Mouse (Mus musculus): Measurements from ENCODE around the gene Hist1h3e. TPM values are rescaled to one million over a fixed set of nuclear protein-coding genes. Genes with fewer than 3 reads are reported as not detected.
"Not testable (repeated sequence)": the region's sequence is repeated elsewhere in the genome, so short reads cannot be mapped to it uniquely, and the experiment has no call there.

The Hist1h3e gene
- polyA plus RNA-seq, 1 experiment from 2014 or later: 5.0 TPM

DNA sequence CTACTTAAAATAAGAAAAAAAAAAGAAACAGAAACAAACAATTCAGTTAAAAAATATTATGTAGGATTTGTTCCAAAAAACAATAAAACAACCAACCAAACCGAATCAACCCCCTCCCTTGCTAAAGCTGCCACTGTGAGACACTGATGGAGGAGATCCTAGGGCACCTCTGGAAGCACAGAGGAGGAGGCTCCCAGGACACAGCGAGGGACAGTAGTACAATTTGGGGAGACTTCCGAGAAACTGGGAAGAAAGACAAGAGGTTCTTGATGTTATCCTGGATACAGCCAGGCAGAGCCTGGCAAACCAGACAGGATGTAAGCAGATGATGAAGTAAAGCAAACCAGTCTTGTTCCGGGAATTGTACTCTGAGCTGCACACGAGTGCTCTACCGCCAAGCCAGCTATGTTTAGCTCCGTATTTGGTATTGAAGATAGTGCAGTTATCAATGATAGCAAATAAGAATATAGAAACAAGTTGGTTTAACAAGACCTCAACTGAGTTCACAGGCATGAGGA is 41.1 kb upstream of the Hist1h3e start:
- Histone ChIP-seq H3K27me3 (ENCODE audit: insufficient read depth, low read length) (no peaks in the 10 kb centered on the region), H3K27ac (no peak overlapping the region), H3K9me3 (replicated peaks; ENCODE audit: low read length) (no peaks in the 10 kb centered on the region), H3K4me2 (ENCODE audit: low read length) (no peak overlapping the region), H3K4me3 (replicated peaks; ENCODE audit: low read depth, low read length) (no peak overlapping the region), H3K4me1 (replicated peaks; ENCODE audit: insufficient read depth, low read length) (no peaks in the 10 kb centered on the region), H3K9ac (ENCODE audit: low read depth, low read length) (no peak overlapping the region), H3K36me3 (ENCODE audit: insufficient read depth, low read length) (no peaks in the 10 kb centered on the region)
- DNase-seq (ENCODE audit: low spot score) (peak; percentile 26), ATAC-seq (replicated peaks; ENCODE audit: low FRiP score, low read depth) (no peak)
- TF ChIP-seq CTCF (IDR thresholded peaks at IDR 0.05; ENCODE audit: low read depth): no peak
- WGBS: 71% methylated on average over 7 of the region's 7 CpGs

DNA sequence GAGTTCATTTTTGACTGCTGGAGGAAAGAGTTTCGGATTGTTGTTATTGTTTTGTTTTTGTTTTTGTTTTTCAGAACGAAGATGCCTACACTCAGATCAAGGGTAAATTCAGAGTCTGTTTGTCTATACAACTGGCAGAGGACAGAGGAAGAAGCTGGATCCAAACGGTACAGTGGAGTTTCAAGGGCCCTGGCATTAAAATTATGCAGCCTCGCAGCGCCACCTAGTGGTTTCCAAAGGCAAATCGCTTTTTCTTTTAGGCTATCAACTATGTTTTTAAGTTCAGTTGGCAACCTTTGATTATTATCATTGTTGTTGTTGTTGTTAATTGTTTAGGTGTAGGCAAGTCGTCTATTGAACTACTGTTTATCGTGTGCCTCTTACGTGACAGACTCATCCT is 35.8 kb upstream of the Hist1h3e start:
- Histone ChIP-seq H3K27me3 (ENCODE audit: insufficient read depth, low read length) (no peaks in the 10 kb centered on the region), H3K4me1 (replicated peaks; ENCODE audit: insufficient read depth, low read length) (no peaks in the 10 kb centered on the region), H3K27ac (no peak overlapping the region), H3K9ac (ENCODE audit: low read depth, low read length) (no peak overlapping the region), H3K36me3 (ENCODE audit: insufficient read depth, low read length) (no peaks in the 10 kb centered on the region), H3K4me2 (ENCODE audit: low read length) (no peak overlapping the region), H3K4me3 (replicated peaks; ENCODE audit: low read depth, low read length) (no peak overlapping the region), H3K9me3 (replicated peaks; ENCODE audit: low read length) (no peaks in the 10 kb centered on the region)
- DNase-seq (ENCODE audit: low spot score) (peak; percentile 94), ATAC-seq (replicated peaks; ENCODE audit: low FRiP score, low read depth) (0 out of 2 replicates have a peak, but pooled peaks have one; percentile 40)
- peak; percentile 94 for TF ChIP-seq CTCF (IDR thresholded peaks at IDR 0.05; ENCODE audit: low read depth)
- WGBS: 7% methylated on average over 9 of the region's 9 CpGs

DNA sequence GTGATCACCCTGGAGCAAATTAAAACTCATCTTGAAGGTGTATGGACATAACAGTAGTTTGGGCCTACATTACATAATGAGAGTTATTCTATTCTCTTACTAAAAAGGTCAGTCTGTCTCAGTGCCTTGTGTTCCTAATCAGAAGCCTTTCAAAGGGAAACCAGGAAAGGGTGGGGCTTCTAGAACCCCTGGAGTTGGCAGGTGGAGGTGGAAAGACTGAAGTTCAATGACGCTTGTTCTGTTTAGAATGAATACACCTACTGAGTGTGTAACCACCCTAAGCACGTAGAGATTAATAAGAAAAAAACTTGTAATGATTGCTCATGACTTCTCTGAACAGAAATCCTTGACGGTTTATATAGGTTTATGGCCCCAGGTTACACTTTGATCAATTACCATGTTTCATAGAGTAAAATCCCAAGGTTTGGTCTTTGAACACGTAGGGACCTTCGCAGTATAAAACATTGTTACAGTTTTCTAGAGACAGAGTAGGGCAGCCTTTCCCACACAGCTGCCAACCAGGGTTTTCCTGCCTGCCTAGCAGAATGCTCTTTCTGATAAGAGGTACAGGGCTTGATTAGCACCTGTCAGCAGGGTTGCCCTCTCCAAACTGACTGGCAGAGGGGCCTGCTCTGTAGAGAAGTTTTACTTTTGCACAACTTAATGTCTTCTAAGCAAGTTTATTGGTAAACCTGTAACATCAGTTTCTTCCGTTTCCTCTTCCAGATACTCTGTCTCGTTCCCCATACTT is 33.6 kb upstream of the Hist1h3e start:
- WGBS: 81% methylated on average over 7 of the region's 7 CpGs
- peaks cover 4% of the 10 kb centered on the region; the same call in 1 of the 2 replicates for H3K4me1 ChIP-seq (replicated peaks; ENCODE audit: insufficient read depth, low read length)

GRCm38 (mm10) chr13:23595185-23595584 is 33.0 kb upstream of the Hist1h3e start:
- H3K4me1 ChIP-seq (replicated peaks; ENCODE audit: insufficient read depth, low read length): peaks cover 4% of the 10 kb centered on the region; the same call in 1 of the 2 replicates
- no peak for TF ChIP-seq CTCF (IDR thresholded peaks at IDR 0.05; ENCODE audit: low read depth)
- H3K9ac ChIP-seq (ENCODE audit: low read depth, low read length): no peak overlapping the region
- H3K9me3 ChIP-seq (replicated peaks; ENCODE audit: low read length): no peaks in the 10 kb centered on the region
- ATAC-seq (replicated peaks; ENCODE audit: low FRiP score, low read depth) (no peak), DNase-seq (ENCODE audit: low spot score) (no peak)
- 91% methylated on average over 2 of the region's 2 CpGs for WGBS
- H3K27me3 ChIP-seq (ENCODE audit: insufficient read depth, low read length): no peaks in the 10 kb centered on the region
- no peak overlapping the region for H3K27ac ChIP-seq
- no peak overlapping the region for H3K4me2 ChIP-seq (ENCODE audit: low read length)
- H3K4me3 ChIP-seq (replicated peaks; ENCODE audit: low read depth, low read length): no peak overlapping the region
- H3K36me3 ChIP-seq (ENCODE audit: insufficient read depth, low read length): no peaks in the 10 kb centered on the region

More for the DNA sequence above, 33.6 kb upstream of the Hist1h3e start:
- Histone ChIP-seq H3K4me3 (replicated peaks; ENCODE audit: low read depth, low read length) (no peak overlapping the region), H3K9me3 (replicated peaks; ENCODE audit: low read length) (no peaks in the 10 kb centered on the region), H3K36me3 (ENCODE audit: insufficient read depth, low read length) (no peaks in the 10 kb centered on the region), H3K9ac (ENCODE audit: low read depth, low read length) (no peak overlapping the region), H3K4me2 (ENCODE audit: low read length) (no peak overlapping the region), H3K27ac (no peak overlapping the region), H3K27me3 (ENCODE audit: insufficient read depth, low read length) (no peaks in the 10 kb centered on the region)
- TF ChIP-seq CTCF (IDR thresholded peaks at IDR 0.05; ENCODE audit: low read depth): no peak
- DNase-seq (ENCODE audit: low spot score) (no peak), ATAC-seq (replicated peaks; ENCODE audit: low FRiP score, low read depth) (no peak)

- H3K36me3 ChIP-seq (ENCODE audit: insufficient read depth, low read length): no peaks in the 10 kb centered on the region
- peak; percentile 72 for DNase-seq (ENCODE audit: low spot score)
- peak; percentile 43; the same call in 1 of the 2 replicates for ATAC-seq (replicated peaks; ENCODE audit: low FRiP score, low read depth)
- H3K4me2 ChIP-seq (ENCODE audit: low read length): no peak overlapping the region
- peak overlapping the region; percentile 78 for H3K27ac ChIP-seq
- TF ChIP-seq CTCF (IDR thresholded peaks at IDR 0.05; ENCODE audit: low read depth): no peak
- H3K9ac ChIP-seq (ENCODE audit: low read depth, low read length): no peak overlapping the region; the same call in 1 of the 2 replicates
- H3K9me3 ChIP-seq (replicated peaks; ENCODE audit: low read length): no peaks in the 10 kb centered on the region
- no peak overlapping the region for H3K4me3 ChIP-seq (replicated peaks; ENCODE audit: low read depth, low read length)
- 49% methylated on average over 5 of the region's 5 CpGs for WGBS
- no peaks in the 10 kb centered on the region for H3K27me3 ChIP-seq (ENCODE audit: insufficient read depth, low read length)
- peaks cover 4% of the 10 kb centered on the region; the same call in 1 of the 2 replicates for H3K4me1 ChIP-seq (replicated peaks; ENCODE audit: insufficient read depth, low read length)
These were observed 31.0 kb upstream of the Hist1h3e start for GRCm38 (mm10) chr13:23593051-23593770.

GRCm38 (mm10) chr13:23592614-23593013 is 30.4 kb upstream of the Hist1h3e start:
- H3K9ac ChIP-seq (ENCODE audit: low read depth, low read length): no peak overlapping the region; the same call in 1 of the 2 replicates
- no peak overlapping the region for H3K4me3 ChIP-seq (replicated peaks; ENCODE audit: low read depth, low read length)
- no peaks in the 10 kb centered on the region for H3K27me3 ChIP-seq (ENCODE audit: insufficient read depth, low read length)
- no peaks in the 10 kb centered on the region for H3K9me3 ChIP-seq (replicated peaks; ENCODE audit: low read length)
- H3K27ac ChIP-seq: peak overlapping the region; percentile 78
- TF ChIP-seq CTCF (IDR thresholded peaks at IDR 0.05; ENCODE audit: low read depth): no peak
- H3K36me3 ChIP-seq (ENCODE audit: insufficient read depth, low read length): no peaks in the 10 kb centered on the region
- no peak overlapping the region for H3K4me2 ChIP-seq (ENCODE audit: low read length)
- DNase-seq (ENCODE audit: low spot score) (no peak), ATAC-seq (replicated peaks; ENCODE audit: low FRiP score, low read depth) (no peak)
- WGBS: 49% methylated on average over 7 of the region's 7 CpGs
- peaks cover 4% of the 10 kb centered on the region; the same call in 1 of the 2 replicates for H3K4me1 ChIP-seq (replicated peaks; ENCODE audit: insufficient read depth, low read length)

DNA sequence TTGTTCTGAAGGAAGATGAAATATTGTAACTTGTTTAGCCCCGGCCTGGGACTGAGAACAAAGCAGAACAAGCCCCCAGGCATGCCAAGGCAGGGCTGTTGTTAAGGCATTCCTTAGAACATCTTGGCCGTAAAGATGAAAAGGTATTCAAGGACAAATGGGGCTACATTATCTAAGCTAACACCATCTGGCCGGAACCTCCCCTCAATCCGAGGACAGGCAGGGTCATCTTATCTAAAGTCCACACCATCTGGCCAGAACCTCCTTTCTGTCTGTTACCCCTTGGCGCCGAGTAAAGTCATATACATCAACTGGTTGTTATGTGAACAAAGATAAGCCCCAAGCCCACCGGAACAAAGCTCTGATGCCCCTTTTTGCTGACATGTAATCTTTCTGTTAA is 29.7 kb upstream of the Hist1h3e start:
- WGBS: 85% methylated on average over 7 of the region's 7 CpGs
- H3K4me1 ChIP-seq (replicated peaks; ENCODE audit: insufficient read depth, low read length); ATAC-seq (replicated peaks; ENCODE audit: low FRiP score, low read depth); H3K27me3 ChIP-seq (ENCODE audit: insufficient read depth, low read length); H3K27ac ChIP-seq; H3K9me3 ChIP-seq (replicated peaks; ENCODE audit: low read length); H3K36me3 ChIP-seq (ENCODE audit: insufficient read depth, low read length); H3K4me2 ChIP-seq (ENCODE audit: low read length); DNase-seq (ENCODE audit: low spot score); H3K4me3 ChIP-seq (replicated peaks; ENCODE audit: low read depth, low read length); H3K9ac ChIP-seq (ENCODE audit: low read depth, low read length): not testable (repeated sequence)
